Mouse (Mus musculus) small intestine, adult 2 months (tissue): ENCODE data around the gene Shisal2a. TPM values are rescaled to one million over a fixed set of nuclear protein-coding genes. Genes with fewer than 3 reads are reported as not detected.

ENCODE experiments used
- H3K27ac ChIP-seq: fragments of 200-500 bp; 2 replicates; pipeline ENCODE4 v1.5.1; 2012; ENCODE audit warnings: low read depth, low read length, control low read depth, inconsistent platforms; ENCODE audit not compliant: insufficient read depth
- H3K27me3 ChIP-seq: fragments of 200-500 bp; 2 replicates; pipeline ENCODE4 v1.6.1; 2012; ENCODE audit warnings: mild to moderate bottlenecking, moderate library complexity, low read length, inconsistent platforms; ENCODE audit not compliant: control insufficient read depth, insufficient read depth
- H3K36me3 ChIP-seq: fragments of 200-500 bp; 2 replicates; pipeline ENCODE4 v1.6.1; 2012; ENCODE audit warnings: mild to moderate bottlenecking, low read length, control low read depth, inconsistent platforms; ENCODE audit not compliant: control insufficient read depth, insufficient read depth
- H3K4me1 ChIP-seq: fragments of 200-500 bp; 2 replicates; pipeline ENCODE4 v1.6.1; 2012; ENCODE audit warnings: low read length, inconsistent platforms, mixed read lengths; ENCODE audit not compliant: control insufficient read depth, insufficient read depth, insufficient read length
- H3K4me3 ChIP-seq: fragments of 200-500 bp; 2 replicates; pipeline ENCODE4 v1.5.1; 2012; ENCODE audit warnings: low read depth, mild to moderate bottlenecking, control low read depth, inconsistent platforms, low read length, moderate library complexity
- CTCF ChIP-seq: fragments of 200-500 bp; IDR thresholded peaks from 2 replicates; pipeline ENCODE4 v1.5.1; 2012; ENCODE audit warnings: low read depth, mild to moderate bottlenecking, control low read depth, inconsistent platforms, low read length, moderate library complexity, mixed read lengths; ENCODE audit not compliant: insufficient replicate concordance, insufficient read length; ENCODE audit errors: extremely low read depth
- POLR2A ChIP-seq: fragments of 200-500 bp; IDR thresholded peaks from 2 replicates; pipeline ENCODE4 v1.6.1; 2012; ENCODE audit warnings: low read depth, mild to moderate bottlenecking, control low read depth, inconsistent platforms, low read length, moderate library complexity
- WGBS: fragments of 180-500 bp; shearing (Covaris S2); methylation state at CpG from one replicate; pipeline ENCODE4 v1.1.7; 2018; 5-methylcytosine and 5-hydroxymethylcytosine counted together
- polyA plus RNA-seq: library from polyadenylated mRNA; depleted of rRNA; stranded (reverse); fragments of >200 nt; gene quantifications from 2 replicates; pipeline ENCODE4 v1.2.3, GENCODE M21; 2012

Shisal2a gene
- polyA plus RNA-seq, 1 experiment, result not detected

DNA sequence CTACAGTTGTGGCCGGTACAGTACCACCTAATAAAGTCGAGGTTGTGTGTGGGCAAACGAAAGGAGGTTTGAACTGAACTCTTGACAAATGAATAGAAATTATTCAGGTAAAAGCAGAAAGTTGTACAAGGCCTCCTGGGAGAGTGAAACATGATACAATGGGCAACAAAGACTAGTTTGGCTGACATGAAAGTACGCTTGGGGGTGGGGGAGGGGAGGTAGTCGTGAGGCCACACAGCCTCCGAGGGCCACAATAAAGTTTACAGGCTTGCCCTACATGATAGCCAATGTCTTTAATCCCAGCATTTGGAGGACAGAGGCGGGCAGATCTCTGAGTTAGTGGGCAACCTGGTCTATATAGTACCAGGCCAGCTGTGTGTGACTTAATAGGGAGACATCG is 24.5 kb upstream of the Shisal2a start:
- no peak for TF ChIP-seq CTCF
- no peak for TF ChIP-seq POLR2A
- H3K4me1 ChIP-seq, result peaks cover 6% of the 10 kb centered on the region; the same call in 1 of the 2 replicates
- no peak overlapping the region for H3K4me3 ChIP-seq
- peaks cover 5% of the 10 kb centered on the region; the same call in 1 of the 2 replicates for H3K27me3 ChIP-seq
- WGBS, result 77% methylated on average over 8 of the region's 8 CpGs
- H3K27ac ChIP-seq, result no peak overlapping the region
- no peaks in the 10 kb centered on the region for H3K36me3 ChIP-seq

DNA sequence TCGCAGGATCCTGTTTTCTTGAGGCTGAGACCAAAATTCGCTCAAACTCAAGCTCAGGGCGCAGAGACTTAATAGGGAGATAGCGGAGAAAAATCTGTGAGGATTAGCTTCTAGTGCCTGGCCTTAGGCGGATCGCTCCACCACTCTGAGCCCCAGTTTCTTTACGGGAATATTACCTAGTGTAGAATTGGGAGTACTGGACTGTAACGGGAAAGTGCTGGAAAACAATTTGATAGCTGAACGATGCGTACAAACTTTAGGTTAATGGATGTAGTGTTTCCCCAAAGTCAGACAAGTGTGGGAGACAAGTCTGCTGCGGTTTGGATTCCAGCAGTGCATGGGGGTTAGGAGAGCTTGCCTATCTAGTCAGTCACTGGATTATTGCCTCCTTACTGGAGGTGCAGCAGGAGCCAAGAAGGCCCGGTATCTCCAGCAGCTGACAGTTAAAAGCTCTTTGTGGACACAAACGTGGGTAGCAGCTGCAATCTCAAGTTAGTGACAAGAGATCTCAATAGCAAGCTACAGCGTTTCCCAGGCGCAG is 23.8 kb upstream of the Shisal2a start, which contains the start of gene Gpx7:
Gene Gpx7 (minus strand): TSS at position 101 of the 541 bp plus-strand sequence.
- no peak for TF ChIP-seq POLR2A

DNA sequence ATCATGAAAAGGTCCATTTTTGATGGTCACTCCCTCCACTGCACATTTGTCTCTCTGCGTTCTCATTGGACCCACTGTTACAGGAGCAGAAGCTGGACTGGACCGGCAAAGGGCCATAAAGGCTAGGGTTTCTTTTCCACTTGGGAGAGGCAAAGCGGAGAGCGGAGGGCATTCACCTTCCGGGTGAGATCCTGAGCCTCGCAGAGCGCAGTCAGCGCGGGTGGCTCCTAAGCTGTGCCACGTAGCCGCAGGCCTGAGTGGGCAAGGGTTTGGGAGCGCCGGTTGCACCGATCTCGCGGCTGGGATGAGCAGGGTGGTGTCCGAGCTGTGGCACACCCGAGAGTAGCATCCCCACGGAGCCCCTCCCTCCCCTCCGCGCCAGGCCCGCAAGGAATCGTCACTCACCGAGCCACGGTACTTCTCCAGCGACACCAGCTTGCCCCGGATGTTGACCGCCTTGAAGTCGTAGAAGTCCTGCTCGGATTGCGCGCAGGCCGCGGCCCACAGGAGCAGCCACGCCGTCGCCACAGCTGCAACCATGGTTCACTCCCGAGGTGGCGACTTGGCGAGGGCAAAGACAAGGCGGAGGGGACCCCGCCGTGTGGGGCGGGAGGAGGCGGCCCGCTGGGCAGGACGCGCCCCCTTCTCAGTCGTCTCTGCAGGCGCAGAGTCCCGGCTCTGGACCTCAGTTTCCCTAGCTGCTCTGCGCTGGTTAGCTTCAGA is 23.1 kb upstream of the Shisal2a start:
- H3K36me3 ChIP-seq, result no peaks in the 10 kb centered on the region
- H3K4me1 ChIP-seq, result peaks cover 6% of the 10 kb centered on the region; the same call in 1 of the 2 replicates
- H3K27me3 ChIP-seq, result peaks cover 5% of the 10 kb centered on the region; the same call in 1 of the 2 replicates
- peak overlapping the region; percentile 55 for H3K4me3 ChIP-seq
- TF ChIP-seq CTCF, result no peak
- no peak for TF ChIP-seq POLR2A
- 11% methylated on average over 52 of the region's 52 CpGs for WGBS
- H3K27ac ChIP-seq, result peak overlapping the region; percentile 32; the same call in 1 of the 2 replicates

More for the DNA sequence above, 23.8 kb upstream of the Shisal2a start, which contains the start of gene Gpx7:
- Histone ChIP-seq H3K4me3 (peak within 1 kb of the TSS; percentile 55), H3K36me3 (no peaks in the 10 kb centered on the region), H3K27me3 (peaks cover 5% of the 10 kb centered on the region; the same call in 1 of the 2 replicates), H3K27ac (peak within 1 kb of the TSS; percentile 32; the same call in 1 of the 2 replicates), H3K4me1 (peaks cover 6% of the 10 kb centered on the region; the same call in 1 of the 2 replicates)
- WGBS, result 43% methylated on average over 15 of the region's 15 CpGs

DNA sequence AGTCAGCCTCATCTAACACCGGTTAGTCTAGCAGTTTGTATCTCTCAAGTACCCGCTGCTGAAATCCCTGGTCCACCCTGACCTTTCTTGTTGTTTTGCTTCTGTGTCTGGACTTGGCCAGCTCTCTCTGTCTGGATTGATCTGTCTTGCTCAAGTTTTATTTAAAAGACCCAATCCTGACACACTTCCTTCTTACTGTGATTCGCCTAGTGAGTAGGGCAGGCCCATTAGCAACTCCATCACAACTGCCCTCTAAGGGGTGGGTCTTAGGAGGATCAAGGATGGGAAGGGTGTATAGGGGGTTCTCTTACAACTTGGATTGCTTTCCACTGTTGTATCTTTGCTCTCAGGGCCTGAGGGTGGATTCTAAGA is 22.6 kb upstream of the Shisal2a start:
- WGBS, result 37% methylated on average over 3 of the region's 3 CpGs
- Histone ChIP-seq H3K27me3 (peaks cover 9% of the 10 kb centered on the region; the same call in 1 of the 2 replicates), H3K27ac (0 out of 2 replicates have a peak overlapping the region, but pooled peaks have one; percentile 32), H3K4me3 (no peak overlapping the region), H3K4me1 (peaks cover 6% of the 10 kb centered on the region; the same call in 1 of the 2 replicates), H3K36me3 (no peaks in the 10 kb centered on the region)
- TF ChIP-seq CTCF (no peak), POLR2A (no peak)

DNA sequence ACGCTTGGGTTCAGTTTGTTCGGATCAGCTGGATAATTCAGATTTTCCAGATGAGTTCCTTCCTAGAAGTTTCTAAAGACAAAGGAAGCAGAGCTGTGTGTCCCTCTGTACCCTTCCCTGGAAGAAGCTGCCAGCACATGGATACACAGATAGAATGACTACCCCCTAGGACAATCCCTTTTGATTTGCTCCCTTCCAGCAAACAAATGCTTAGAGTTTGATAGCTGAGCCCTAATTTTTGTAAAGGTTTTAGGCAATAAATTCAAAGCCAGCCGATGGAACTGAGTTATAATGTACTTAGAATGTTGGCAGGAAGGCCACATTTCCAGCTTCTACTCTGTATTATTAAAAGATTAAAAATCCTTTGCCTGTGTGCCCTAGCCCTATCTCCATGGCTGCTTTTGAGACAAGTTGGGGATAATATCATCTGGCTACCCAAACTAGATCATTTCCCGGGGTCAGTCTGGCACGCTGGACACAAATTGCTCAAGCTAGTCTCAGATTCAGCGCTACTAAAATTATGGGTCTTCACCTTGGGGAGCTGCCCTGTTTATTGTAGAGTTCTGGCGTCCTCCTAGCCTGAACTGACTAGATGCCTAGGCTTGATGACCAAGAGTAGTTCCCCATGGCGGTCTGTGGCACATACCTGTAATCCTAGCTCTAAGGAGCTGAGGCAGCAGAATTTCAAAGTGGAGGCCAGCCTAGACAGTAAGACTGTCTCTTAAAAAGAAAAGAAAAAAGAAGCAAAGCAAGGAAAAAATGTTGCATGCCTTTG is 20.9 kb upstream of the Shisal2a start:
- peaks cover 16% of the 10 kb centered on the region for H3K27me3 ChIP-seq
- no peak overlapping the region for H3K4me3 ChIP-seq
- H3K4me1 ChIP-seq, result peaks cover 6% of the 10 kb centered on the region; the same call in 1 of the 2 replicates
- H3K36me3 ChIP-seq, result no peaks in the 10 kb centered on the region
- TF ChIP-seq CTCF (no peak), POLR2A (no peak)
- H3K27ac ChIP-seq, result no peak overlapping the region
- WGBS, result 92% methylated on average over 8 of the region's 8 CpGs

DNA sequence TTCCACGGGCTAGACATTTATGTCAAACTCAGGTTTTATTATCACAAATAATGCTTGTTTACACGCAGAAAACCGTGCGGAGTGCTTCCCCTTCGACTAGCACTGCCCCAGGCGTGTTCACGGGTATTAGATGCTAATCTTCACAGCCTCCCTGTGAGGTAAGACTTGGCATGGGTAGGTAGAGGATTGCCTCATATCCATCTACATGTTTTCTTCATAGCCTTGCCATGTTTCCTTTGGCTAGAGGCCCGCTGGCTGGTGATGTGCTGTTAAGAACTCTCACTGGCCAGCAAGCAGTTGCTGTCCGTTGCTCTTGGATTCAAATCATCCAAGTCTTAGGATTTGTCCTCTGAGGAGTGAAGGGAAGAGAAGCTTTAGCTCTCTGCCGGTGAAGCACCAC is 17.2 kb upstream of the Shisal2a start:
- Histone ChIP-seq H3K27me3 (peaks cover 16% of the 10 kb centered on the region), H3K36me3 (no peaks in the 10 kb centered on the region), H3K27ac (no peak overlapping the region), H3K4me3 (no peak overlapping the region), H3K4me1 (no peaks in the 10 kb centered on the region)
- TF ChIP-seq POLR2A, result no peak
- TF ChIP-seq CTCF, result no peak
- 78% methylated on average over 10 of the region's 10 CpGs for WGBS
